Mouse (Mus musculus) MEL (cell line): ENCODE data around the gene Ostf1. TPM values are rescaled to one million over a fixed set of nuclear protein-coding genes. Genes with fewer than 3 reads are reported as not detected.

Experiments used
- DNase-seq: peaks from one replicate; pipeline ENCODE4 v3.0.0; 2011; ENCODE audit warnings: low read depth, low spot score
- H3K27ac ChIP-seq: 2 replicates; pipeline ENCODE4 v1.5.1; 2012; ENCODE audit warnings: low read depth, mild to moderate bottlenecking, control low read depth, low read length, moderate library complexity; ENCODE audit not compliant: control insufficient read depth
- H3K27me3 ChIP-seq, 2 experiments: fragments of 150-350 bp in 1 of 2; sonication (generic) in 1 of 2; 2 replicates each; pipeline ENCODE4 v1.6.1; 2012; ENCODE audit warnings: low read length in 2 of 2, mild to moderate bottlenecking in 2 of 2, improper control_type of control experiment in 1 of 2, moderate library complexity in 1 of 2; ENCODE audit not compliant: insufficient read depth in 2 of 2, control insufficient read depth in 1 of 2
- H3K36me3 ChIP-seq, 2 experiments: 2 replicates each; pipeline ENCODE4 v1.6.1; 2012 to 2014; ENCODE audit warnings: low read length in 2 of 2, improper control_type of control experiment in 1 of 2, inconsistent platforms in 1 of 2, mild to moderate bottlenecking in 1 of 2; ENCODE audit not compliant: insufficient read depth in 2 of 2, control insufficient read depth in 1 of 2
- H3K4me1 ChIP-seq, 2 experiments: fragments of 150-350 bp in 1 of 2; sonication (generic) in 1 of 2; 2 replicates each; pipeline ENCODE4 v1.6.1; 2012; ENCODE audit warnings: low read length in 2 of 2, improper control_type of control experiment in 1 of 2, mild to moderate bottlenecking in 1 of 2; ENCODE audit not compliant: insufficient read depth in 2 of 2, control insufficient read depth in 1 of 2
- H3K4me3 ChIP-seq, 2 experiments: fragments of 150-350 bp in 1 of 2; sonication (generic) in 1 of 2; 2 replicates each; pipeline ENCODE4 v1.5.1; 2012; ENCODE audit warnings: low read depth in 2 of 2, low read length in 2 of 2, mild to moderate bottlenecking in 2 of 2, moderate library complexity in 2 of 2, control low read depth in 1 of 2, improper control_type of control experiment in 1 of 2; ENCODE audit not compliant: control insufficient read depth in 1 of 2, insufficient read depth in 1 of 2
- H3K79me2 ChIP-seq: 2 replicates; pipeline ENCODE4 v1.6.1; 2012; ENCODE audit warnings: mild to moderate bottlenecking, low read length, moderate library complexity; ENCODE audit not compliant: control insufficient read depth, poor library complexity, insufficient read depth
- H3K9ac ChIP-seq: 2 replicates; pipeline ENCODE4 v1.6.1; 2012; ENCODE audit warnings: low read depth, mild to moderate bottlenecking, control low read depth, low read length, moderate library complexity; ENCODE audit not compliant: control insufficient read depth, poor library complexity, severe bottlenecking
- H3K9me3 ChIP-seq: fragments of 150-350 bp; sonication (generic); replicated peaks from 2 replicates; pipeline ENCODE4 v1.6.1; 2012; ENCODE audit warnings: mild to moderate bottlenecking, low read length, improper control_type of control experiment, moderate library complexity; ENCODE audit not compliant: insufficient read depth
- CHD1 ChIP-seq: IDR thresholded peaks from 2 replicates; pipeline ENCODE4 v1.6.1; 2012; ENCODE audit warnings: low read depth, mild to moderate bottlenecking, inconsistent platforms, low read length, improper control_type of control experiment
- E2F4 ChIP-seq: IDR thresholded peaks from 2 replicates; pipeline ENCODE4 v1.6.1; 2011; ENCODE audit warnings: low read depth, low read length, improper control_type of control experiment, borderline replicate concordance
- EP300 ChIP-seq, 2 experiments: IDR thresholded peaks; 2 replicates each; pipeline ENCODE4 v1.6.1; 2011; ENCODE audit warnings: improper control_type of control experiment in 2 of 2, low read length in 2 of 2, low read depth in 1 of 2, mild to moderate bottlenecking in 1 of 2
- MAX ChIP-seq: IDR thresholded peaks from 2 replicates; pipeline ENCODE4 v1.6.1; 2011; ENCODE audit warnings: low read length, improper control_type of control experiment
- MAZ ChIP-seq: IDR thresholded peaks from 2 replicates; pipeline ENCODE4 v1.6.1; 2012; ENCODE audit warnings: low read depth, mild to moderate bottlenecking, inconsistent platforms, low read length, improper control_type of control experiment
- MXI1 ChIP-seq: IDR thresholded peaks from 2 replicates; pipeline ENCODE4 v1.6.1; 2011; ENCODE audit warnings: mild to moderate bottlenecking, low read depth, low read length, improper control_type of control experiment
- MYB ChIP-seq: IDR thresholded peaks from 2 replicates; pipeline ENCODE4 v1.6.1; 2011; ENCODE audit warnings: mild to moderate bottlenecking, low read depth, low read length, improper control_type of control experiment
- MYC ChIP-seq: IDR thresholded peaks from 2 replicates; pipeline ENCODE4 v1.6.1; 2011; ENCODE audit warnings: low read depth, mild to moderate bottlenecking, low read length, improper control_type of control experiment, moderate library complexity
- NELFE ChIP-seq: IDR thresholded peaks from 2 replicates; pipeline ENCODE4 v1.6.1; 2011; ENCODE audit warnings: low read depth, low read length, improper control_type of control experiment
- POLR2A ChIP-seq, 2 experiments: IDR thresholded peaks; 2 replicates each; pipeline ENCODE4 v1.6.1; 2011 to 2012; ENCODE audit warnings: low read length in 2 of 2, mild to moderate bottlenecking in 2 of 2, control low read depth in 1 of 2, improper control_type of control experiment in 1 of 2, low read depth in 1 of 2, moderate library complexity in 1 of 2; ENCODE audit not compliant: control insufficient read depth in 1 of 2, insufficient read depth in 1 of 2, poor library complexity in 1 of 2
- POLR2AphosphoS2 ChIP-seq: IDR thresholded peaks from 2 replicates; pipeline ENCODE4 v1.6.1; 2011; ENCODE audit warnings: low read length, improper control_type of control experiment
- RAD21 ChIP-seq: IDR thresholded peaks from 2 replicates; pipeline ENCODE4 v1.6.1; 2011; ENCODE audit warnings: mild to moderate bottlenecking, low read depth, low read length, improper control_type of control experiment
- RCOR1 ChIP-seq: IDR thresholded peaks from 2 replicates; pipeline ENCODE4 v1.6.1; 2012; ENCODE audit warnings: low read depth, mild to moderate bottlenecking, inconsistent platforms, low read length, improper control_type of control experiment
- TAL1 ChIP-seq: IDR thresholded peaks from 2 replicates; pipeline ENCODE4 v1.6.1; 2012; ENCODE audit warnings: mild to moderate bottlenecking, inconsistent platforms, low read length, moderate library complexity, mixed read lengths
- TBP ChIP-seq: IDR thresholded peaks from 2 replicates; pipeline ENCODE4 v1.8.0; 2011; ENCODE audit warnings: low read depth, low read length, improper control_type of control experiment
- TCF12 ChIP-seq: IDR thresholded peaks from 2 replicates; pipeline ENCODE4 v1.6.1; 2014; ENCODE audit warnings: low read depth, mild to moderate bottlenecking, inconsistent platforms, low read length, improper control_type of control experiment, moderate library complexity
- ZC3H11A ChIP-seq: IDR thresholded peaks from 2 replicates; pipeline ENCODE4 v1.6.1; 2012; ENCODE audit warnings: low read depth, mild to moderate bottlenecking, inconsistent platforms, low read length, improper control_type of control experiment
- polyA plus RNA-seq, 2 experiments: library from polyadenylated mRNA; stranded (reverse) in 1 of 2; unstranded in 1 of 2; fragments of >175 nt in 1 of 2; fragments of >200 nt in 1 of 2; gene quantifications; 2 replicates each; pipeline versions ENCODE4 v1.2.1 to v1.2.4; 2012; ENCODE audit warnings: low replicate concordance in 2 of 2, low read depth in 1 of 2; ENCODE audit not compliant: insufficient read length in 2 of 2, insufficient read depth in 1 of 2, missing spikeins in 1 of 2
- total RNA-seq: library from RNA; depleted of rRNA; stranded (reverse); fragments of 300-350 nt; gene quantifications from 2 replicates; pipeline ENCODE4 v1.2.3, GENCODE M21; 2012

Ostf1 gene
- total and polyA plus RNA-seq, 3 experiments = 117 to 162 TPM; not detected in 1

DNA sequence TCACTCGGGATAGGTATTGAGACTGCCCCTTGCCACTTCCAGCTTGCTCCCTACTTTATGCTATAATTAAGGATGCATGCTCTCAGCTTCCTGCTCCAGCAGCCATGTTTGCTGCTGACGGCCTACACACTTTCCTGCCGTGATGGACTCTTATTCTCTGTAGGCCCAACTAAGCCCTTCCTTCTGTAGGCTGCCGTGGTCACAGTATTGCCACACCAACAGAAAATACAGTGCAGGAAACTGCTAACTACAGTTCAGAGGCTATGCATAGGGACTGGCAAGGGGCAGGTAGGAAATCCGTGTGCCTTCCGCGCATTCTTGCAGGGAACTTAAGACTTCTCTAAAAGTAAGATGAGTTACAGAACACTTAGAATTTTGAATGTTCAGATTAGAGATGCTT is 17.3 kb downstream of the Ostf1 start:
- H3K4me1 ChIP-seq = no peaks in the 10 kb centered on the region

GRCm38 (mm10) chr19:18608975-18609374 is 22.6 kb downstream of the Ostf1 start:
- no peaks in the 10 kb centered on the region for H3K9me3 ChIP-seq
- peaks cover 38% of the 10 kb centered on the region for H3K79me2 ChIP-seq
- TF ChIP-seq TCF12 (no peak), POLR2A (IDR thresholded peaks at IDR 0.05; ENCODE audit: control insufficient read depth in 1 of 2, insufficient read depth in 1 of 2, low read depth in 1 of 2, low read length in 2 of 2, poor library complexity in 1 of 2) (no peak), POLR2AphosphoS2 (no peak), TBP (no peak), MAZ (no peak), ZC3H11A (no peak), CHD1 (no peak), RCOR1 (no peak), NELFE (no peak), TAL1 (no peak), RAD21 (no peak), EP300 (IDR thresholded peaks at IDR 0.05; ENCODE audit: low read depth in 1 of 2, low read length in 2 of 2) (no peak), MYB (no peak)
- TF ChIP-seq, all 39 proteins: peak for 0
- no peak overlapping the region for H3K27ac ChIP-seq
- no peaks in the 10 kb centered on the region for H3K36me3 ChIP-seq
- H3K27me3 ChIP-seq = no peaks in the 10 kb centered on the region
- no peaks in the 10 kb centered on the region for H3K4me1 ChIP-seq
- DNase-seq = no peak
- no peak overlapping the region for H3K9ac ChIP-seq
- no peak overlapping the region for H3K4me3 ChIP-seq

More for the DNA sequence above, 17.3 kb downstream of the Ostf1 start:
- H3K27me3 ChIP-seq = no peaks in the 10 kb centered on the region
- no peak for DNase-seq
- H3K36me3 ChIP-seq = peaks cover 0 to 2% of the 10 kb centered on the region in 2 experiments; a peak in 1 of 4 replicates
- H3K79me2 ChIP-seq = peaks cover 39% of the 10 kb centered on the region
- no peak overlapping the region for H3K9ac ChIP-seq
- no peak overlapping the region for H3K27ac ChIP-seq
- H3K4me3 ChIP-seq = no peak overlapping the region
- TF ChIP-seq RCOR1 (no peak), MYC (no peak), ZC3H11A (no peak), MXI1 (no peak), MAX (no peak), E2F4 (no peak)
- TF ChIP-seq, all 39 proteins: peak for 0
- no peaks in the 10 kb centered on the region for H3K9me3 ChIP-seq
